Mouse (Mus musculus) liver, adult 2 months (tissue): ENCODE measurements around the gene Nr5a1. TPM values are rescaled to one million over a fixed set of nuclear protein-coding genes. Genes with fewer than 3 reads are reported as not detected.

ENCODE experiments used
- DNase-seq: peaks from one replicate; pipeline ENCODE4 v3.0.0-alpha.2; 2011; ENCODE audit warnings: low read depth, low spot score; ENCODE audit errors: extremely low read depth
- H3K27ac ChIP-seq: fragments of 200-500 bp; replicated peaks from 2 replicates; pipeline ENCODE4 v1.5.1; 2012; ENCODE audit warnings: low read depth, mild to moderate bottlenecking, control low read depth, inconsistent platforms, low read length; ENCODE audit not compliant: insufficient read depth
- H3K27me3 ChIP-seq: fragments of 200-500 bp; 2 replicates; pipeline ENCODE4 v1.6.1; 2012; ENCODE audit warnings: mild to moderate bottlenecking, moderate library complexity, low read length, inconsistent platforms; ENCODE audit not compliant: control insufficient read depth, insufficient read depth
- H3K36me3 ChIP-seq: fragments of 200-500 bp; 2 replicates; pipeline ENCODE4 v1.6.1; 2012; ENCODE audit warnings: low read length, inconsistent platforms; ENCODE audit not compliant: control insufficient read depth, insufficient read depth
- H3K4me1 ChIP-seq: fragments of 200-500 bp; 2 replicates; pipeline ENCODE4 v1.6.1; 2011; ENCODE audit warnings: low read length; ENCODE audit not compliant: control insufficient read depth, insufficient read depth
- H3K4me3 ChIP-seq: fragments of 200-500 bp; 2 replicates; pipeline ENCODE4 v1.5.1; 2011; ENCODE audit warnings: low read depth, mild to moderate bottlenecking, control low read depth, low read length, moderate library complexity; ENCODE audit not compliant: insufficient read depth
- H3K79me2 ChIP-seq: fragments of 200-500 bp; 2 replicates; pipeline ENCODE4 v1.6.1; 2012; ENCODE audit warnings: inconsistent platforms, mild to moderate bottlenecking, low read length, moderate library complexity; ENCODE audit not compliant: control insufficient read depth, insufficient read depth
- H3K9ac ChIP-seq: fragments of 200-500 bp; 2 replicates; pipeline ENCODE4 v1.6.1; 2012; ENCODE audit warnings: low read depth, mild to moderate bottlenecking, control low read depth, inconsistent platforms, low read length
- CTCF ChIP-seq: fragments of 200-500 bp; IDR thresholded peaks from 2 replicates; pipeline ENCODE4 v1.5.1; 2011; ENCODE audit warnings: low read depth, low read length, control low read depth
- POLR2A ChIP-seq: fragments of 200-500 bp; IDR thresholded peaks from 2 replicates; pipeline ENCODE4 v1.6.1; 2011; ENCODE audit warnings: low read length, control low read depth; ENCODE audit not compliant: insufficient read depth; ENCODE audit errors: extremely low read depth
- WGBS: fragments of 180-500 bp; shearing (Covaris S2); methylation state at CpG from one replicate; pipeline ENCODE4 v1.1.7; 2018; 5-methylcytosine and 5-hydroxymethylcytosine counted together
- polyA plus RNA-seq: library from polyadenylated mRNA; depleted of rRNA; stranded (reverse); fragments of >200 nt; gene quantifications from 2 replicates; pipeline ENCODE4 v1.2.3, GENCODE M21; 2012
- total RNA-seq: library from RNA; depleted of rRNA; stranded (reverse); fragments of >200 nt; gene quantifications from 2 replicates; pipeline ENCODE4 v1.2.3, GENCODE M21; 2014

The Nr5a1 gene
- total and polyA plus RNA-seq, 2 experiments, result not detected

DNA sequence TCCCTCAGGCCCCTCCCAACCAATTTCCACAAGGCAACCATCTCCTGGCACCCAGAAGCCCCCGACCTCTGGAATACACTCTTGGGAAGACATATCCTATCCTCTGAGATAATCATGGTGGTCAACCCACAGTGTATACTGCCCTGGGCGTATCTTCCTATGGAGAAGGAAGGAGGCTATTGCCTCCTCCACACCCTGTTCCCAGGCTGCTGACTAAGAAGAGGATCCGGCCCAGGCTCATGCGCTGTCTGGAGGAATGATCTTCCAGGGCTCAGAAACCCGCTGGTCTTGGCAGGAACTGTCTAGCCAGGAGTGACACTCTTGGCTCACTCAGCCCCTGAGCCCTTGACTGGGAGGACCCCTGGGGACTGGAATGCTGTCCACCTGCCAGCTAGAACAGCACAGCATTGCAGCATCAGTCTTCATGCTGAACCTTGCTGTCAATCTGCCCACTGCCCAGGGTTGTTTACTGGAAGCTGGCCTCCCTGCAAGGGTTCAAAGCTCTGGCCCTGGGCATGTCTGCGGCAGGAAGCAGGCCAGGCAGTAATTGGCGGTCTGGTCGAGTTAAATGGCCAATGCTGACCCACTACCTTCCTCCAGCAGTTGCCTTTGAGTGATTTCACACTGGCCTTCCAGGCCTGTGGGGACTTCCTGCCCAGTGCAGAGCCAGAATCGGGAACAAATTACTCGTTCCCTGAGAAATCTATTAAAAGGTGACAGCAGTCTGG lies 61.6 kb downstream of the Nr5a1 start:
- TF ChIP-seq POLR2A (no peak), CTCF (no peak)
- 71% methylated on average over 10 of the region's 10 CpGs for WGBS
- H3K27me3 ChIP-seq, result 0 out of 2 replicates have a peak, but pooled peaks cover 2% of the 10 kb centered on the region
- H3K27ac ChIP-seq, result no peak overlapping the region
- no peak overlapping the region for H3K9ac ChIP-seq
- no peak for DNase-seq
- no peak overlapping the region for H3K4me3 ChIP-seq
- H3K4me1 ChIP-seq, result no peaks in the 10 kb centered on the region
- no peaks in the 10 kb centered on the region for H3K79me2 ChIP-seq
- no peaks in the 10 kb centered on the region for H3K36me3 ChIP-seq

DNA sequence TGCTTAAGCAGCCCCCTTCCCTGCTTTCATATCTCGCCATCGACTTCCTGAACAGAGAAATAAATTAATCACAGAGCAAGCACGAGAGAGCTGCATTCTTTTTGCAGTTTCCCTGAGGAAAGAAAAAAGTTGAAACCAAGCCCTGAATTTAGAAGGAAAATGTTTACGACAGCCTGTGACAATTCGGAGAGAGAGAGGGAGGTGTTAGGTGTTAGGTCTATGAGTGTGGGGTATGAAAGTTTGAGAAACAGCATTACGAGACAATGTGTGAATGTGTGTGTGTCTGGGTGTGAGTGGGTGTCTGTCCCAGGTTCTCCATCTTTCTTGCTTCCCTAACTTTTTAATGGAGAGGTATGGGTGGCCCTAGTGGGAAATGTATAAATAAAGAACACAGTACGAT lies 62.2 kb downstream of the Nr5a1 start:
- DNase-seq, result no peak
- H3K9ac ChIP-seq, result no peak overlapping the region
- H3K4me3 ChIP-seq, result no peak overlapping the region
- no peaks in the 10 kb centered on the region for H3K79me2 ChIP-seq
- no peaks in the 10 kb centered on the region for H3K36me3 ChIP-seq
- H3K27ac ChIP-seq, result no peak overlapping the region
- WGBS, result 80% methylated on average over 7 of the region's 7 CpGs
- H3K27me3 ChIP-seq, result 0 out of 2 replicates have a peak, but pooled peaks cover 2% of the 10 kb centered on the region
- H3K4me1 ChIP-seq, result no peaks in the 10 kb centered on the region
- TF ChIP-seq CTCF, result no peak
- TF ChIP-seq POLR2A, result no peak

DNA sequence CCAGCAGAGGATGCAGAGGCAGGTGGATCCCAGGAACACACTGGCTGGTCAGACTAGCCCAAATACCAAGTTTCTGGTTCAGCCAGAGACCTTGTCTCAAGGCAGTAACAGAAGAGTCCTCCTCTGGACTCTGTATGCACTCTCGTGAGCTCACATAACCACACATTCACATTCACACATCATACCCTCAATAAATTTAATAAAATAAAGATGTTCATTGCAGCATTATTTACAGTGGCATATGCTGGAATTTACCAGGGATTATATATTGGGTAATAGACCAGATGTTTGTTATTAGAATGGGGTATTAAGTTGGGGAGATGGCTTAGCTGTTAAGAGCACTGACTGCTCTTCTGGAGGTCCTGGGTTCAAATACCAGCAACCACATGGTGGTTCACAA lies 64.0 kb downstream of the Nr5a1 start:
- 81% methylated on average over 1 of the region's 1 CpGs for WGBS

DNA sequence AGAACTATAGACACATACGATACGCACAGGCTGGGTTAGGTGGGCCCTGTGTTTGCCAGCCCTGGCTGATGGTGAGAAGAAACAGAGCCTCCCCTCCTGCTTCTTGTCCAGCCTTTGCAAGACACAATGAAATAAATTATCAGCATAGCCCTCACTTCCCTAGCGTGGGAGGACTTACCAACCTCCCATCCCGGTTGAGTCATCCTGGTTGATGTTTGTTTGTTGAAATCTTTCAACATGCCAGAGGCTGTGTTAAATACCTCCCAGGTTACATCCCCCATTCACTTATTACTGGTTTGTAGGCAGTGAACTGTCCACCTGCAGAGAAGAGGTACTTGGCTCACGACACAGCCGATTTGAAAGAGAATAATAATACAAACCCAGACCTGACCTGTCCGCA lies 66.7 kb downstream of the Nr5a1 start:
- peaks cover 5% of the 10 kb centered on the region; the same call in 1 of the 2 replicates for H3K79me2 ChIP-seq
- DNase-seq, result no peak
- peaks cover 3% of the 10 kb centered on the region for H3K4me1 ChIP-seq
- 70% methylated on average over 7 of the region's 7 CpGs for WGBS
- no peak overlapping the region for H3K27ac ChIP-seq
- H3K9ac ChIP-seq, result no peak overlapping the region
- H3K36me3 ChIP-seq, result no peaks in the 10 kb centered on the region
- H3K27me3 ChIP-seq, result no peaks in the 10 kb centered on the region
- H3K4me3 ChIP-seq, result no peak overlapping the region
- TF ChIP-seq CTCF (no peak), POLR2A (no peak)

More for the DNA sequence above, 64.0 kb downstream of the Nr5a1 start:
- Histone ChIP-seq H3K27ac (no peak overlapping the region), H3K4me1 (no peaks in the 10 kb centered on the region), H3K4me3 (no peak overlapping the region), H3K9ac (no peak overlapping the region), H3K27me3 (0 out of 2 replicates have a peak, but pooled peaks cover 2% of the 10 kb centered on the region), H3K36me3 (no peaks in the 10 kb centered on the region), H3K79me2 (no peaks in the 10 kb centered on the region)
- DNase-seq, result no peak
- TF ChIP-seq CTCF (no peak), POLR2A (no peak)

DNA sequence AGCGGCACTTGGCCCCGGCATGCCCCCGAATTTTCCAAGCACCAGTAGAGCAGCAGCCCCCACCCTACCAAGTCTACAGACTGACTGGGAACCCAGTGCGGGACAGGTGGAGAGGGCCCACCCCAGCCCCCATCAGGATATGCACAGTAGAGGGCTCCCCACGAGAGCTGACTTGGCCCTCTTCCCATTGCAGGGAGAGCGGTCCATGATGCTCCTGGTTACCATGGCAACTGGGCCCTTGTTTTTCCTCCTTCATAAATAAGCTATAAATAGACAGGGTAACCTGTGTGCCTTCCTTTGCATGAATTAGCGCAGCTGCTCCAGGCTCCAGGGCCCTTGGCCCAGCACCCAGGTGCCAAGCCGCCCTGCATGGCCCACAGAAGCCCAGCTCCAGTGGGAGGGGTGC lies 67.1 kb downstream of the Nr5a1 start:
- Histone ChIP-seq H3K27ac (no peak overlapping the region), H3K27me3 (no peaks in the 10 kb centered on the region), H3K4me1 (peaks cover 3% of the 10 kb centered on the region), H3K79me2 (peaks cover 5% of the 10 kb centered on the region; the same call in 1 of the 2 replicates), H3K4me3 (no peak overlapping the region), H3K9ac (no peak overlapping the region), H3K36me3 (no peaks in the 10 kb centered on the region)
- no peak for DNase-seq
- WGBS, result 84% methylated on average over 8 of the region's 8 CpGs
- TF ChIP-seq CTCF, result no peak

DNA sequence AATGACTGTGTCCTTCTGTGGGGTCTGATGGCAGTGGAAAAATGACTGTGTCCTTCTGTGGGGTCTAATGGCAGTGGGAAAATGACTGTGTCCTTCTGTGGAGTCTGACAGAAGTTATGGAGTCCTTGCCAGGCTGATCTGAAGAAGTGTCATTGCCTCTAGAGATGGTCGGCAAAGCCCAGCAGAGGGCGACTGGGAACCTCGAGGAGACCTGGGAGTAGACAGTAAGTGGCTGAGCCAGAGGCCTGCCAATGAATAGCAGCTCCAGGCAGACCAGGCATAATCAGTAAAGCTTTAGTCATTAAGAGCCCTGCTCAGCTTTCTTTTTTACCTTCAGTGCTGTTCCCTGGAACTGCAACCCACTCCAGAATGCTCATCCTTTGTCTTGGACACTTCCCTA lies 68.4 kb downstream of the Nr5a1 start:
- H3K4me3 ChIP-seq, result no peak overlapping the region
- H3K36me3 ChIP-seq, result peaks cover 9% of the 10 kb centered on the region; the same call in 1 of the 2 replicates
- TF ChIP-seq CTCF (peak; percentile 82), POLR2A (no peak)
- peak; percentile 60 for DNase-seq
- peaks cover 5% of the 10 kb centered on the region; the same call in 1 of the 2 replicates for H3K79me2 ChIP-seq
- no peak overlapping the region for H3K9ac ChIP-seq
- H3K27ac ChIP-seq, result no peak overlapping the region
- H3K4me1 ChIP-seq, result peaks cover 3% of the 10 kb centered on the region
- H3K27me3 ChIP-seq, result no peaks in the 10 kb centered on the region
- 3% methylated on average over 3 of the region's 3 CpGs for whole genome bisulfite sequencing
